Mouse (Mus musculus) heart, embryonic 13.5 days (tissue): Measurements from ENCODE around the gene Rapgef5. TPM values are rescaled to one million over a fixed set of nuclear protein-coding genes. Genes with fewer than 3 reads are reported as not detected.

Experiments
- ATAC-seq: fragments of 200-750 bp; cut with Nextera tagmentation; 2 replicates; pipeline ENCODE4 v1.8.0; 2017; ENCODE audit warnings: moderate TSS enrichment; ENCODE audit not compliant: insufficient number of reproducible peaks, low FRiP score, low TSS enrichment; ENCODE audit errors: extremely low read depth
- H3K27ac ChIP-seq: fragments of 300-500 bp; sonication (generic); replicated peaks from 2 replicates; pipeline ENCODE4 v1.5.1; 2015; ENCODE audit warnings: moderate library complexity, mild to moderate bottlenecking, inconsistent platforms
- H3K27me3 ChIP-seq: fragments of 300-500 bp; sonication (generic); replicated peaks from 2 replicates; pipeline ENCODE4 v1.6.1; 2015; ENCODE audit warnings: mild to moderate bottlenecking, inconsistent platforms
- H3K36me3 ChIP-seq: fragments of 300-500 bp; sonication (generic); 2 replicates; pipeline ENCODE4 v1.6.1; 2015; ENCODE audit warnings: mild to moderate bottlenecking, inconsistent platforms
- H3K4me1 ChIP-seq: fragments of 300-500 bp; sonication (generic); 2 replicates; pipeline ENCODE4 v1.6.1; 2015; ENCODE audit warnings: inconsistent platforms
- H3K4me2 ChIP-seq: fragments of 300-500 bp; sonication (generic); 2 replicates; pipeline ENCODE4 v1.6.1; 2015; ENCODE audit warnings: inconsistent platforms, mild to moderate bottlenecking, moderate library complexity
- H3K4me3 ChIP-seq: fragments of 300-500 bp; sonication (generic); 2 replicates; pipeline ENCODE4 v1.5.1; 2015; ENCODE audit warnings: moderate library complexity, mild to moderate bottlenecking, inconsistent platforms
- H3K9ac ChIP-seq: fragments of 300-500 bp; sonication (generic); 2 replicates; pipeline ENCODE4 v1.6.1; 2015; ENCODE audit warnings: inconsistent platforms, mild to moderate bottlenecking, moderate library complexity
- H3K9me3 ChIP-seq: fragments of 300-500 bp; sonication (generic); 2 replicates; pipeline ENCODE4 v1.6.1; 2016; ENCODE audit warnings: inconsistent platforms
- WGBS: fragments of 180-500 bp; shearing (Covaris S2); methylation state at CpG from one replicate; pipeline ENCODE4 v1.1.7; 2015; ENCODE audit warnings: mixed read lengths; 5-methylcytosine and 5-hydroxymethylcytosine counted together
- polyA plus RNA-seq: library from polyadenylated mRNA; unstranded; fragments of >200 nt; fragmentation: Nextera tagmentation; extraction: Ambion mirVana; gene quantifications from 2 replicates; pipeline ENCODE4 v1.2.1, GENCODE M21; 2015

Gene Rapgef5
- polyA plus RNA-seq, 1 experiment from 2014 or later, result 16.6 TPM

DNA sequence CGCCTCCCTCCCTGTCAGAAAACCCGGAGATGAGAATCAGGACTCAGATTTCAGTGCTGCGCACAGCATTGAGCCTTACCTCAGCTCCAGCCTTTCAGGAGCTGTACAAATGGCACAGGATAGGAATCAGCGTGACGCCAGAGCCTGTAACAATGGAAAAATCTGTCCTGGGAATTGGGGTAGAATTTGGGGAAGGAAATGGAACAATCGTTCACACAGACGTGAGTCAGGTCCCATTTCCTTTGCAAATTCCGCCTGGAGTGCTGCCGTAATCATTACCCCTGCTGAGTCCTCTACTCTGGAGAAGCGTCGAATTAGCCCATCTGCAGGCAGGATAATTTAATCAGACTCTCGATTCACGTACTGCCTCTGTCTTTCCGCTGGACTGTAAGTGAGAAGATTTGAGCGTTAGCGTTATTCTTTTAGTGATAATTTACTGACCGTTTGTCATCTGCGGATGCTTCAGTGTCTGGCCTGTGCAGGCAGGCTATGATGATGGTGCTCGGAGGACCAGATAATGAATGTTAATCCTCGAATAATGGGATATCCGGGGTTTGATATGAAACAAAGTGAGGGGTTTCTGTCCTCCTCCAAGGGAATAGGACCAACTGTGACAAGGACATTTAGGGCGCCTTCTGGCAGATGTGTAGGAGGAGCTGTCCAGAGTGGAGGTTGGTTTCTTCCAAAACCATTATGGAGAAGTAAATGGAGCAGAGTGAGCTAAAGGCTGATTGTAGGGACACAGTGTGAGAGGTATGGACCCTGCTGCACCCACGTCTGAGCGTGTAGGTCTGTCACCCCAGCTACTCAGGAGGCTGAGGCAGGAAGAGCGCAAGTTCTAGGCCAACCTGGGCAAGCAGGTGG lies 235.5 kb downstream of the Rapgef5 start:
- ATAC-seq, result no peak
- Histone ChIP-seq H3K4me3 (no peak overlapping the region), H3K27ac (peak overlapping the region; percentile 76), H3K36me3 (peaks cover 45% of the 10 kb centered on the region), H3K4me1 (peaks cover 75% of the 10 kb centered on the region), H3K27me3 (no peaks in the 10 kb centered on the region), H3K4me2 (peak overlapping the region; percentile 42), H3K9ac (0 out of 2 replicates have a peak overlapping the region, but pooled peaks have one; percentile 2), H3K9me3 (no peaks in the 10 kb centered on the region)
- WGBS, result 39% methylated on average over 25 of the region's 25 CpGs

DNA sequence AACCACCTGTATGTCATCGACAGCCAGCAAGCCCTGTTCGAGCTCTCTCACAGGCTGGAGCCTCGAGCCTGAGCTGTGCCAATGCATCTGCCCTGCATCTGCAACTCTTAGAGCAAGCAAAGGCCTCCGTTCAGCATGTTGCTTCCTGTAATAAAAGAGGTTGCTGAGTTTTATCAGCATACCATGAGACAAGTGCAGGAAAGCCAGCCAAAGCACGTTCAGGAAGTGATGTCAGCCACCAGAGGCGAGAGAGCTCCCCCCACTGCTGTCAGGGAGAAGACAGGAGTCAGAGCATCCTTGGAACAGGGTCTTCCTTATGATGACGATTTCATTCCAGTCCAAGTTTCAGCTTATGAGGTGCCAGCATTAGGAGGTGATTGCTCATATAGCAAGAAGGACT lies 239.7 kb downstream of the Rapgef5 start:
- Histone ChIP-seq H3K27me3 (no peaks in the 10 kb centered on the region), H3K4me2 (no peak overlapping the region), H3K36me3 (peaks cover 29% of the 10 kb centered on the region), H3K4me1 (peaks cover 55% of the 10 kb centered on the region), H3K9ac (0 out of 2 replicates have a peak overlapping the region, but pooled peaks have one; percentile 33), H3K9me3 (no peaks in the 10 kb centered on the region), H3K4me3 (no peak overlapping the region), H3K27ac (peak overlapping the region; percentile 70)
- no peak for ATAC-seq
- 26% methylated on average over 7 of the region's 7 CpGs for WGBS

DNA sequence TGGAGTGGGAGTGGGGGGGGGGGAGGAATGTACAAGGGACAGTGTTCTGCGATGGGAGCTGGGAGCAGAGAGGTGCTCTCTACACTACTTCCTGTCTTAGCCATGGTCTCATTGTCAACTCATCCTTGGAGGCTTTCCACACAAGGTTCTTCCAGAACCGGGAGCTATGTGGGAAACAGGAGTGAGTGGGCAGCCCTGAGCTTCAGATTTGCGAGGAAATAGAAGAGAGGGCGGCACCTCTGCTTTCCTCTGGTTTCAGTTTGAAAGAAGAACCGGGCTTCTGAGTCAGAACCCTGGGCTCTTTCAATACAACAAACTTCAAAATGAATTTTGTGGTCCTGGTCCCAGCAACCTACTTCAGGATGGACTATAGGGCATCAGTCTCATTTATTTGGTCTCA lies 244.1 kb downstream of the Rapgef5 start:
- H3K4me1 ChIP-seq, result peaks cover 22% of the 10 kb centered on the region
- H3K9ac ChIP-seq, result no peak overlapping the region
- no peak overlapping the region for H3K4me2 ChIP-seq
- H3K27me3 ChIP-seq, result no peaks in the 10 kb centered on the region
- H3K27ac ChIP-seq, result no peak overlapping the region
- no peak for ATAC-seq
- peaks cover 18% of the 10 kb centered on the region for H3K36me3 ChIP-seq
- no peak overlapping the region for H3K4me3 ChIP-seq
- no peaks in the 10 kb centered on the region for H3K9me3 ChIP-seq
- WGBS, result 76% methylated on average over 5 of the region's 5 CpGs

DNA sequence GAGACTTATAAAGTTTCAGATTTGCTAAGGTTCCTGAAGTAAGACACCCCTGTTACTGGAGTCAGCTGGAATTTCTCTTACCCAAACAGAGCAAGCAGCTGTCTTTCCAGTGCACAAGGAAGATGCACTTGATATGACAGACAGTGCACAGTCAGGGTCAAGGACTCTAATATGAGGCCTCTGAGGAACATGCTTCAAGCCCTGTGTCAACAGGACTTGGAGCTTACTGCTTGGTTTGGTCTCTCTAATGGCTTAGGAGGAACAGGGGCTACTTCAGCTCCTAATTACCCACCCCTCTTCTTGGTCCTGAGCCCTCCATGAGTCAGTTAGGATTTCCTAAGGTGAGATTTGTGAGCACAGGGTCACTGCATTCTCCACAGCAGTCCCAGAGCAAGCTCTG lies 244.6 kb downstream of the Rapgef5 start:
- H3K9me3 ChIP-seq, result no peaks in the 10 kb centered on the region
- no peak for ATAC-seq
- peaks cover 18% of the 10 kb centered on the region for H3K4me1 ChIP-seq
- no peak overlapping the region for H3K9ac ChIP-seq
- H3K4me2 ChIP-seq, result no peak overlapping the region
- H3K27me3 ChIP-seq, result no peaks in the 10 kb centered on the region
- no peak overlapping the region for H3K4me3 ChIP-seq
- no peak overlapping the region; the same call in 1 of the 2 replicates for H3K27ac ChIP-seq
- peaks cover 16% of the 10 kb centered on the region for H3K36me3 ChIP-seq

DNA sequence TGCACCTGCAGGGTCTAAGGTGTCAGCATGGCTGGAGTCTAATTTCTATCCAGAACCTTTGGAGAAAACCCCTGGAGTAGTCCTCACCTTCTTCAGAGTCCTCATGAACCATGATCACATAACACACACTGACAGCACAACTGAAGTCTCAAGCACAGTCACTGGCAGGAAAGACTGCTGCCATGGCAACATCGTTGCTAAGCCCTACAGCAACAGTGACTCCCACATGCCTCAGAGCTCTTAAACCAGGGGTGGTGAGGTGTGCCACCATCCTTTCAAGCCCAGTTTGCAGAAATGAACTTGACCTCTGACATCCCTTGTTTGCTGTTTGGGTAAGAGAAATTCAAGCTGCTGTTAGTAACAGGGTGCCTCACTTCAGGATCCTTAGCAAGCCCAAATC lies 245.4 kb downstream of the Rapgef5 start:
- 30% methylated on average over 1 of the region's 1 CpGs for WGBS
- Histone ChIP-seq H3K27me3 (no peaks in the 10 kb centered on the region), H3K4me3 (no peak overlapping the region), H3K9ac (no peak overlapping the region), H3K4me2 (no peak overlapping the region), H3K27ac (0 out of 2 replicates have a peak overlapping the region, but pooled peaks have one; percentile 2), H3K9me3 (no peaks in the 10 kb centered on the region), H3K36me3 (peaks cover 8% of the 10 kb centered on the region), H3K4me1 (peaks cover 13% of the 10 kb centered on the region)
- no peak for ATAC-seq

DNA sequence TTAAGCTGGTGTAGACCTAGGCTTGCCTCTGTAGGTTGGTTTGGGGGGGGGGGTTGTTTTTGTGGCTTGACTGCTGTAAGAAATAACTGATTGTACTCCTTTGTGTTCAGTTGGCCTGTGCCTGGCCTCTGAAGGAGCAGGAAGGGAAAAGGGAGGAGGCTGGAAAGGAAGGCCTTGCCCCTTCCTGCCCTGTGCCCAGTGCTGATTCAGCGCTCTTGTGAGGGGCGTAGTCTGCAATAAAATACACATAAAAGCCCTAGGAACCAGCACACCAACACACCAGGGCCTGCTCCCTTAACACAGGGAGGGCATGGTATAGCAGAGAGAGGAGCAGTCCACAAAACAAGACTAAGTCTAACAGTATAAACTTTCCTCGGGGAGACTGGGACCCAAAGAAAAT lies 247.0 kb downstream of the Rapgef5 start:
- WGBS, result 64% methylated on average over 3 of the region's 3 CpGs

DNA sequence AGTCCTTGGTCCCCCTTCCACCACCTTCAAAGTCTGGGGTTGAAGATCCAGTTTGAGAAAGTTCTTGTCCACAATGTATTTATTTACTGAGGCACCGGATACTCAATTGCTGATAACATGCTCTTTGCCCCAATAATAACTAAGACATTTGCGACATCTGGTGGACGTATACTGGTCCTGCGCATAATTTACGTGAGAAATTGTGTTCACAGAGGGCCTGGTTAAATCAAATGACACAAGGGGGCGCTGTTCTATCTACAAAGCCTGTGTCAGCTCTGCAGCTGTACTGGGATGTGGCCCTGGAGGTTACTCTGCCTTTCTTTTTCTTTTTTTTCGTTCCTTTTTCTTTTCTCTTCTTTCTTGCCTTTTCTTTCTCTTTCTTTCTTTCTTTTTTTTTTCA lies 248.6 kb downstream of the Rapgef5 start:
- Histone ChIP-seq H3K4me2 (no peak overlapping the region), H3K4me1 (peaks cover 13% of the 10 kb centered on the region), H3K9me3 (no peaks in the 10 kb centered on the region), H3K27me3 (0 out of 2 replicates have a peak, but pooled peaks cover 3% of the 10 kb centered on the region), H3K27ac (no peak overlapping the region), H3K36me3 (no peaks in the 10 kb centered on the region), H3K4me3 (no peak overlapping the region), H3K9ac (no peak overlapping the region)
- ATAC-seq, result no peak
- WGBS, result 6% methylated on average over 7 of the region's 7 CpGs

More for the DNA sequence above, 247.0 kb downstream of the Rapgef5 start:
- Histone ChIP-seq H3K36me3 (no peaks in the 10 kb centered on the region), H3K4me2 (no peak overlapping the region), H3K4me3 (no peak overlapping the region), H3K9ac (no peak overlapping the region), H3K4me1 (peaks cover 13% of the 10 kb centered on the region), H3K27ac (peak overlapping the region; percentile 59), H3K27me3 (no peaks in the 10 kb centered on the region), H3K9me3 (no peaks in the 10 kb centered on the region)
- peak; percentile 62 for ATAC-seq

DNA sequence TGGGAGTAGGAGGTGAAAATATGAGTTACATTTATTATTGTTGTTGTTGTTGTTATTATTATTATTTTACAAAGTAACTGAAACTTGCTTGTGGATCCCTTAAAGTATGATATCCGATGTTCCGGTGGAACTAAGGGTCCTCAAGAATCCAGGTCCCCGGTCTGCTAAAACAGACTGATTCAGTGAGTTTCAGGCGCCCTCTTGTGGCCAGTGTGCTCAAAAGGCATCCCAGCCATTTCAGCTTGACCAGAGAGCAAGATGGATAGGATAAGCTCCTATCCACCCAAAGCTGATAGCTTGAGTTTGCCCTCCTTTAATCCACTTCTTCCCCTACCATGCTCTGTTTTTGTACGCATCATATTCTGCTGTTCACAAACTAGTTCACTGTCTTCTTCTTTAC lies 252.8 kb downstream of the Rapgef5 start:
- no peak for ATAC-seq
- H3K9ac ChIP-seq, result no peak overlapping the region
- no peak overlapping the region for H3K4me3 ChIP-seq
- H3K4me2 ChIP-seq, result no peak overlapping the region
- H3K27ac ChIP-seq, result no peak overlapping the region
- H3K4me1 ChIP-seq, result no peaks in the 10 kb centered on the region
- no peaks in the 10 kb centered on the region for H3K36me3 ChIP-seq
- no peaks in the 10 kb centered on the region for H3K9me3 ChIP-seq
- 6% methylated on average over 5 of the region's 5 CpGs for WGBS
- H3K27me3 ChIP-seq, result peaks cover 3% of the 10 kb centered on the region; the same call in 1 of the 2 replicates

DNA sequence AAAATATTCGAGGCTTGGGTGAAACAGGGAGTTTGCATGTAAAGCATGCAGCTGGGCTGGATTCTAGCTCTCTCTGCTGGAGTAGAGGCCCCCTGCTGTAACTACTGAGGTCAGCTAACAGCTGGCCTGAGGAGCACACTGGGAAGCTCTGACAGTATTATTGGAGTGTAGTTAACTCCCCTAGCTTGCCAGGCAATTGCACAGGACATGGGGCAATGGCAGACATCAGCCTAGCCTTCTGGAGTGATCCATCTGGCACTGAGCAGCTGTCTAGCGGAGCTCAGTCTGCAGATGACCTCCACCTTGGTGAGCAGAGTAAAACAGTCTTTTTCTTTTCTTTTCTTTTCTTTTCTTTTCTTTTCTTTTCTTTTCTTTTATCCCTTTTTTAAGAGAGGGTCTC lies 253.9 kb downstream of the Rapgef5 start:
- Histone ChIP-seq H3K4me3 (no peak overlapping the region), H3K4me1 (no peaks in the 10 kb centered on the region), H3K9me3 (no peaks in the 10 kb centered on the region), H3K36me3 (no peaks in the 10 kb centered on the region), H3K27ac (no peak overlapping the region), H3K9ac (no peak overlapping the region), H3K4me2 (no peak overlapping the region), H3K27me3 (peaks cover 3% of the 10 kb centered on the region; the same call in 1 of the 2 replicates)
- no peak for ATAC-seq
- WGBS, result 51% methylated on average over 2 of the region's 2 CpGs

DNA sequence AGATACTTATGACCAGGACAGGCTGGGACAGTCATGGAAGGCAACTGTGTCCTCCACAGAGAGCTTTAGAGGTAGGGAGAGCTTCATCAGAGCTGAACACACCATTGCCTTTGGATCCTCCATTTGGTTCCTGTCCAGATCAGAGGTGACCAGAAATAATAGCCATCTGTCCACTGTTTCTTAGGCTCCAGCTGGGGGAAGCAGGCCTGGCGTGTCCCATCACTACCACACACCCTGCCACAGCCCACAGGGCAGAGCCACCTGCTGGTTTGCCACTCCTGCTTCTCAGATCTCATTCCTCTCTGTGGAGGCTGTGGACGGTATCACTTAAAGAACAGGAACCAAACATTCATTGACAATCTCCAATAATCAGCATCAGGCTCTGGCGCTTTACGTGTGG lies 254.9 kb downstream of the Rapgef5 start:
- Histone ChIP-seq H3K4me1 (no peaks in the 10 kb centered on the region), H3K9me3 (no peaks in the 10 kb centered on the region), H3K36me3 (no peaks in the 10 kb centered on the region), H3K27me3 (peaks cover 3% of the 10 kb centered on the region; the same call in 1 of the 2 replicates), H3K4me2 (no peak overlapping the region), H3K4me3 (no peak overlapping the region), H3K9ac (no peak overlapping the region), H3K27ac (no peak overlapping the region)
- WGBS, result 88% methylated on average over 4 of the region's 4 CpGs
- no peak for ATAC-seq

DNA sequence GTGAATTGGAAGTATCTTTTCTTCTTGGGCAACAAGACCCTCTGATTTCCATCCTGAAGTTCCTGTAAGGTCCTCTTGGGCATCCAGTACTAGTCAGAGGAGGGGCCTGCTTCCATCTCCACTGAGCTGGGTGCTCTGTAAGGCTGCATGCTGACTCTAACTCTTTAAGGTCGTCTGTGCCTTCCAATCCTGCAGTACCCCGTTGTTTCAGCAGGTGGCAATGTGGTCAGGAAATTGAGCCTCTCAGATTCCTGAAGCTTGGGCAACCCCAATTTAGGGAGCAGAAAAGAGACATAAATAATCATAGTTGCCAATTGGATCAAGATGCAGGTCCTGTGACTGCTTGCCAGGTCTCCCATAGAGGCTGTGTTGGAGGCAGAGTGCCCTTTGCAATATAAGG lies 256.4 kb downstream of the Rapgef5 start:
- H3K9me3 ChIP-seq, result no peaks in the 10 kb centered on the region
- H3K27me3 ChIP-seq, result peaks cover 3% of the 10 kb centered on the region; the same call in 1 of the 2 replicates
- no peak overlapping the region for H3K9ac ChIP-seq
- no peaks in the 10 kb centered on the region for H3K4me1 ChIP-seq
- ATAC-seq, result no peak
- H3K27ac ChIP-seq, result no peak overlapping the region
- H3K36me3 ChIP-seq, result no peaks in the 10 kb centered on the region
- WGBS, result 2% methylated on average over 2 of the region's 2 CpGs
- no peak overlapping the region for H3K4me3 ChIP-seq
- H3K4me2 ChIP-seq, result no peak overlapping the region

DNA sequence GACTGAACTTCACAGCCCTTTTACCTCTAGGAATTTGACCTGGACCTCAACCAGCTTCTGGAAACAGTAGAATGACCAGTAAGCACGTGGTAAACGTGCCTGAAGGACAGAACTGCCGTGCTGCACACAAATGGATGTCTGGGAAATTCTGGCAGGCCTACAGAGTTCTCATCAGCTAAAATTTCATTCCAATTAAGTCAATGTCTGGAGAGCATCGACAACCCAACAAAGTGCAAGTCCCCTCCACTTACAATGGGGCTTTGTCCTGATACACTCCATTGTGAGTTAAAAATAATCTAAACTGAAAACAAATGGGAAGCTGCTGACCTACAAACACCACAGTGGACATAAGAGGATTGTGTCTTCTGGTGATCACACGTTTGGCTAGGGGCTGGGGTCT lies 260.6 kb downstream of the Rapgef5 start:
- Histone ChIP-seq H3K27ac (no peak overlapping the region), H3K4me3 (no peak overlapping the region), H3K9ac (no peak overlapping the region), H3K4me2 (no peak overlapping the region), H3K36me3 (no peaks in the 10 kb centered on the region), H3K9me3 (no peaks in the 10 kb centered on the region), H3K27me3 (no peaks in the 10 kb centered on the region), H3K4me1 (no peaks in the 10 kb centered on the region)
- WGBS, result 56% methylated on average over 5 of the region's 5 CpGs
- no peak for ATAC-seq
